Mouse (Mus musculus) G1E (cell line): ENCODE measurements around the gene Ggt5.

ENCODE experiments used
- CTCF ChIP-seq: IDR thresholded peaks from 2 replicates; pipeline ENCODE4 v1.5.1; 2012; ENCODE audit warnings: low read depth, low read length, inconsistent platforms, mixed read lengths
- GATA1 ChIP-seq: IDR thresholded peaks from 2 replicates; pipeline ENCODE4 v1.6.1; 2012; ENCODE audit warnings: borderline replicate concordance, low read length, inconsistent platforms, mixed read lengths
- POLR2AphosphoS5 ChIP-seq: IDR thresholded peaks from 2 replicates; pipeline ENCODE4 v1.6.1; 2012; ENCODE audit warnings: low read depth, low read length, inconsistent platforms; ENCODE audit not compliant: insufficient replicate concordance
- TAL1 ChIP-seq: conservative IDR thresholded peaks from 2 replicates; pipeline ENCODE4 v1.6.1; 2012; ENCODE audit warnings: low read depth, low read length, inconsistent platforms, mixed read lengths

DNA sequence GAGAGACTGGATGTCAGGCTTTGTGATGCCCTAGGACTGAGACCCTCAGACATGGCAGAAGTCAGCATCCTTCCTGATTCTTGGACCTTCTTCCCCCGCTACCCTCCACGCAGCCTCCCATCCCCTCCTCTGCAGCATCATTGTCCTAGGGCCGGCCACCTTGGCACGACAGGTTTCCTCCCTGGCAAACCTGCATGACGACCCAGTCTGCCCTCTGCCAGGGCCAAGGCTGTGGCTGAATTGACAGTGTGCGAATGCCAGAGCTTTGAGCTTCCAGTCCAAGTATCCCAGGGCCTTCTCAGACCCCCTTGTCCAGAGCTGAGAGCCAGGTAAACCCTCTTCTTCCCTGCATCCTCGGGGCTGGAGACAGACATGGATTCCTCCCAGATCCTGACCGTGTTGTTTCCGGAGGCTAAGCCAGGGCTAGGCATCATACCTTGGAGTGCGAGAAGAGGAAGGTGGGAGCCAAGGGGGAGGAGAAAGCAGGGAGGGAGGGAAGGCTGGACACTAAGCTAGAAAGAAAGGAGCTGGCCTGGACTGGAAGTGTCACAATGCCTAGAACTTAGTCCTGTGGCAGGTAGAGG is 28.0 kb upstream of the Ggt5 start, which contains the start of gene Ggt1:
- no peak for TF ChIP-seq CTCF
- TF ChIP-seq POLR2AphosphoS5: no peak
- TF ChIP-seq GATA1: no peak
- no peak for TF ChIP-seq TAL1
